Mouse (Mus musculus) hindbrain, postnatal 0 days (tissue): Measurements from ENCODE around the gene Apon. TPM values are rescaled to one million over a fixed set of nuclear protein-coding genes. Genes with fewer than 3 reads are reported as not detected.
"Not testable (repeated sequence)": the region's sequence is repeated elsewhere in the genome, so short reads cannot be mapped to it uniquely, and the experiment has no call there.

Experiments
- ATAC-seq: fragments of 200-750 bp; cut with Nextera tagmentation; 2 replicates; pipeline ENCODE4 v1.8.0; 2017; ENCODE audit warnings: mild to moderate bottlenecking, moderate TSS enrichment, moderate library complexity
- DNase-seq: peaks from one replicate; pipeline ENCODE4 v3.0.0-alpha.2; 2015; ENCODE audit warnings: low spot score
- H3K27ac ChIP-seq: fragments of 300-500 bp; sonication (generic); 2 replicates; pipeline ENCODE4 v1.5.1; 2014; ENCODE audit warnings: mild to moderate bottlenecking
- H3K27me3 ChIP-seq: fragments of 300-500 bp; sonication (generic); 2 replicates; pipeline ENCODE4 v1.6.1; 2014; ENCODE audit warnings: low read length, mixed read lengths; ENCODE audit not compliant: insufficient read depth
- H3K36me3 ChIP-seq: fragments of 300-500 bp; sonication (generic); 2 replicates; pipeline ENCODE4 v1.6.1; 2014; ENCODE audit warnings: low read length, mixed read lengths; ENCODE audit not compliant: insufficient read depth
- H3K4me1 ChIP-seq: fragments of 300-500 bp; sonication (generic); 2 replicates; pipeline ENCODE4 v1.6.1; 2014; ENCODE audit warnings: antibody characterized with exemption, low read length, mixed read lengths; ENCODE audit not compliant: insufficient read depth
- H3K4me2 ChIP-seq: fragments of 300-500 bp; sonication (generic); 2 replicates; pipeline ENCODE4 v1.6.1; 2014; ENCODE audit warnings: low read depth, mild to moderate bottlenecking, low read length, moderate library complexity, mixed read lengths
- H3K4me3 ChIP-seq: fragments of 300-500 bp; sonication (generic); 2 replicates; pipeline ENCODE4 v1.5.1; 2014; ENCODE audit warnings: low read length
- H3K9ac ChIP-seq: fragments of 300-500 bp; sonication (generic); replicated peaks from 2 replicates; pipeline ENCODE4 v1.6.1; 2014; ENCODE audit warnings: mild to moderate bottlenecking, low read length, moderate library complexity, mixed read lengths
- H3K9me3 ChIP-seq: fragments of 300-500 bp; sonication (generic); 2 replicates; pipeline ENCODE4 v1.6.1; 2016; ENCODE audit warnings: low read length, mixed read lengths
- CTCF ChIP-seq: IDR thresholded peaks from 2 replicates; pipeline ENCODE4 v1.5.1; 2016; ENCODE audit warnings: antibody characterized with exemption, control low read depth, low read depth
- WGBS: fragments of 180-500 bp; shearing (Covaris S2); extraction: QIAGEN DNeasy Blood & Tissue Kit; methylation state at CpG from one replicate; pipeline ENCODE4 v1.1.7; 2014; 5-methylcytosine and 5-hydroxymethylcytosine counted together
- polyA plus RNA-seq: library from polyadenylated mRNA; unstranded; fragments of >200 nt; fragmentation: Nextera tagmentation; extraction: Ambion mirVana; gene quantifications from 2 replicates; pipeline ENCODE4 v1.2.1, GENCODE M21; 2015
- total RNA-seq: library from RNA; depleted of rRNA; stranded (reverse); fragments of >200 nt; gene quantifications from 2 replicates; pipeline ENCODE4 v1.2.3, GENCODE M21; 2014

Gene Apon
- total and polyA plus RNA-seq, 2 experiments from 2014 or later, result not detected

DNA sequence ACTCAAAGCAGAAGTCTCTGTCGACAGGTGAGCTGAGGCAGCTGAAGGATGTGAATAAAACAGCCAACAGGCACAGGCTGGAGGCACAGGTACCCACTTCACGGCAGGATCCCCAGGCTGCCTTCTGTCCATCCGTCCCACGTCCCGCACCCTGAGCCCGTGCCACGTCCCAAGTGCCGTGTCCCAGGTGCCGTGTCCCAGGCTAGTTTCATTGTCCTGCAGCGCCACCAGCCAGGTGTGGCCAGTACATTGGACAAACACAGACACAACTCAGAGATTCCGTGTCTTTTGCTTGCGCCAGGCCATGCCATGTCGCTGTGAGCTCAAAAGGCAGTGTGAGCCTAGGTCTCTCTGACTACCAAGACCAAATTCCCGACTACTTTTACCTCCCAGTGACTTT is 27.8 kb downstream of the Apon start:
- no peak overlapping the region for H3K4me2 ChIP-seq
- H3K27me3 ChIP-seq, result no peaks in the 10 kb centered on the region
- no peak for TF ChIP-seq CTCF
- H3K36me3 ChIP-seq, result peaks cover 42% of the 10 kb centered on the region
- H3K4me1 ChIP-seq, result no peaks in the 10 kb centered on the region
- no peak for ATAC-seq
- DNase-seq, result no peak
- H3K9me3 ChIP-seq, result no peaks in the 10 kb centered on the region
- H3K9ac ChIP-seq, result no peak overlapping the region
- no peak overlapping the region for H3K4me3 ChIP-seq
- H3K27ac ChIP-seq, result no peak overlapping the region
- 92% methylated on average over 14 of the region's 14 CpGs for WGBS

DNA sequence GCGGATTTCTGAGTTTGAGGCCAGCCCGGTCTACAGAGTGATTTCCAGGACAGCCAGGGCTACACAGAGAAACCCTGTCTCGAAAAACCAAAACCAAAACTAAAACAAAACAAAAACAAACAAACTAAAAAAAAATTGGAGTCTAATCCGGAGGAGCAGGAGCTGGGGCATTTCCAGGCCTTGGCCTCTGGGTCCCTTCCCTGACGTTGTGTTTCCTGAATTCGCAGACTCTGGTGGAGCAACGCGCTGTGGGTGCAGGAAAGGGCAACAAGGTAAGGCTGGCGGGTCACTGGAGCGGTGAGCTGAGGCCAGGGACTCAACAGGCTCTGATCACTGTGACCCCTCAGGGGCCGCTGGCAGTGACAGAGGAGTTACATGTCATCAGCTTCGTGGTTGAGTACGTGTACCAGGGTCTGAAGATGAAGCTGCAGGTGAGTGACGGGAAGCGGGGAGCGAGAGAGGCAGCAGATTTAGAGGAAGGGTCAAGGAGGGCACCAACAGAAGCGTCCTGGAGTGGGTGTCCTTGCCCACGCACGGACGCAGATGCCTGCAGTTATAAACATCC is 29.1 kb downstream of the Apon start:
- Histone ChIP-seq H3K9ac (no peak overlapping the region), H3K27ac (peak overlapping the region; percentile 55; the same call in 1 of the 2 replicates), H3K36me3 (peaks cover 45% of the 10 kb centered on the region), H3K4me3 (no peak overlapping the region), H3K4me1 (no peaks in the 10 kb centered on the region), H3K27me3 (no peaks in the 10 kb centered on the region), H3K9me3 (no peaks in the 10 kb centered on the region), H3K4me2 (no peak overlapping the region)
- TF ChIP-seq CTCF, result no peak
- WGBS, result 86% methylated on average over 20 of the region's 20 CpGs
- no peak for ATAC-seq
- DNase-seq, result no peak

DNA sequence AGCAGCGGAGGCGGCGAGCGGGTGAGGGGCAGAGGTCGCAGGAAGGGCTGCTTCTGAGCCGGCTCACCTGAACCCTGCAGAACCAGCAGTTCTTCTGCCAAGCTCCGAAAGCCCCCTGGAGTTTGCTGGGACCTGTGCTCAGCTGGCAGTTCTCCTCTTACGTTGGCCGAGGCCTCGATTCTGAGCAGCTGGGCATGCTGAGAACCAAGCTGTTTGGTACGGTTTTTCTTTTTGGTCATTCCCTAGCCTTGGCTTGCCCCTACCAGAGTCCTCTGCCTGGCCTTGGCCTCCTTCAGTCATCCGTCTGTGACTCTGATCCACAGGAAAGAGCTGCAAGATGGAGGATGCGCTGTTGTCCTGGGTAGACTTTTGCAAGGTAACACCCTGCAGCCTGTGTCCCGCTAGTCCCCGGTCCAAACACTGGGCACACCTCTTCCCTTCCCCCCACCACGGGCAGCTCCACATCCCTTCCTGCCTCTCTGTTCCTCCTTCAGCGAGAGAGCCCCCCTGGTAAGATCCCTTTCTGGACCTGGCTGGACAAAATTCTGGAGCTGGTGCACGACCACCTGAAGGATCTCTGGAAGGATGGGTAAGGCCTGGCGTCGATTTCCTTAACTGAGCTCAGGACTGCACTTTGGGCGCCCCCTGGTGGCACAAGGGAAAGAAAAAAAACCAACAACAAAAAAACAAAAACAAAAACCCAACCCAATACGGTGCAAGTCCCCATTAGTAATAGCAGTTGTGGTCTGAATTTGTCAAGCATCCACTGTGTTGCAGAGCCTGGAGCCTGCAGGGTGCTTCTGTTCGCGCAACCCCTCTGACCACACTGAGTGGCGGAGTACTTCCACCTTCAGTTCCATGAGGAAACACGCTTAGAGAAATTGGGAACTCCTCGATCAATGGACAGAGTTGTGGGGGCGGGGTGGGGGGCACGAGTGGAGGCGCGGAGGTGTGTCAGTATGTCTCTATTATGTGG is 30.0 kb downstream of the Apon start:
- Histone ChIP-seq H3K27ac (peak overlapping the region; percentile 55), H3K36me3 (peaks cover 45% of the 10 kb centered on the region), H3K27me3 (no peaks in the 10 kb centered on the region), H3K4me2 (no peak overlapping the region), H3K9ac (no peak overlapping the region), H3K9me3 (no peaks in the 10 kb centered on the region), H3K4me3 (no peak overlapping the region), H3K4me1 (no peaks in the 10 kb centered on the region)
- 55% methylated on average over 31 of the region's 31 CpGs for WGBS
- ATAC-seq (peak; percentile 76), DNase-seq (peak; percentile 88)
- peak; percentile 85 for TF ChIP-seq CTCF

DNA sequence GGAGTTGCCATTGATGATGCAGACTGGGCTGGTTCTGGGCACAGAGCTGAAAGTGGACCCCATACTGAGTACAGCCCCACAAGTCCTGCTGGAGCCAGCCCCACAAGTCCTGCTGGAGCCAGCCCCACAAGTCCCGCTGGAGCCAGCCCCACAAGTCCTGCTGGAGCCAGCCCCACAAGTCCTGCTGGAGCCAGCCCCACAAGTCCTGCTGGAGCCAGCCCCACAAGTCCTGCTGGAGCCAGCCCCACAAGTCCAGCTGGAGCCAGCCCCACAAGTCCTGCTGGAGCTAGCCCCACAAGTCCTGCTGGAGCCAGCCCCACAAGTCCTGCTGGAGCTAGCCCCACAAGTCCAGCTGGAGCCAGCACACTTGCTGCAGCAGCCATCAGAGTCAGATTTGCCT is 36.7 kb downstream of the Apon start:
- DNase-seq, H3K4me3 ChIP-seq, H3K9me3 ChIP-seq, H3K27ac ChIP-seq, H3K9ac ChIP-seq, H3K4me1 ChIP-seq, H3K4me2 ChIP-seq, ATAC-seq, H3K27me3 ChIP-seq: not testable (repeated sequence)
- H3K36me3 ChIP-seq, result peaks cover 29% of the 10 kb centered on the region
- 60% methylated on average over 1 of the region's 1 CpGs for WGBS

DNA sequence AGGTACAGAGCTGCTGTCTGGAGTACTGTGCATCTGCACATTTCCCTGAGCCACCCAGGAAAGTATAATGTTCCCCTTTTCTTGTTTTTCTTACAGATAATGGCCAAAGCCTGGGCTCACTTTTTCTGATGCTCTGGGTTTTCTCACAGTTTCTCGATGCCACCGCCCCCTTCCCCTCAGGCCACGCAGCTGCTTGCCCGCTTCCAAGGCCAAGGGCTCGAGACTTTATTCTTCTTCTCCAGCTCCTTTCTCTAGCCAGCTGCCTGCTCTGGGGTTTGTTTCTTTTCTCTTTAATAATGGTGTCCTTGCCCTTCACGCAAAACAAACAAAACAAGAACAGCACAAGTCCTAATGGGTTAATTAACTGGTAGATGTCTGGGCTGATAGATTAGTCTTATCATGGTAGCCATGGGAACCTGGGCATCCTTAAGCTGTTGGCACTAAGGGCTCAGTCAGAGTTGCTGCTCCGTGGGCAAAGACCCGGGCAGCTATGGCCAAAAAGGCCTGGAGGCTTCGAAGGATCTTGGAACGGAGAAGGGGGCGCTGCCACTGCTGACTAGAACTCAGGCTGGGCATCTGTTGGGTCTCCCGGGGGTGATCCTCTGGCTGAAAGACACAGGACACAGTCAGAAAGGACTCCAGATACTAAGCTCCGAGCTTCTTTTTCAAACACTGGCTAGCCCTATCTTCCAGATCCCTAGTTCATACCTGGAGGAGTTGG is 42.6 kb downstream of the Apon start:
- Histone ChIP-seq H3K4me1 (no peaks in the 10 kb centered on the region), H3K9me3 (no peaks in the 10 kb centered on the region), H3K36me3 (peaks cover 13% of the 10 kb centered on the region), H3K4me2 (no peak overlapping the region), H3K27ac (peak overlapping the region; percentile 32; the same call in 1 of the 2 replicates), H3K27me3 (no peaks in the 10 kb centered on the region), H3K4me3 (no peak overlapping the region), H3K9ac (no peak overlapping the region)
- no peak for TF ChIP-seq CTCF
- WGBS, result 57% methylated on average over 13 of the region's 13 CpGs
- ATAC-seq (0 out of 2 replicates have a peak, but pooled peaks have one; percentile 35), DNase-seq (peak; percentile 19)

DNA sequence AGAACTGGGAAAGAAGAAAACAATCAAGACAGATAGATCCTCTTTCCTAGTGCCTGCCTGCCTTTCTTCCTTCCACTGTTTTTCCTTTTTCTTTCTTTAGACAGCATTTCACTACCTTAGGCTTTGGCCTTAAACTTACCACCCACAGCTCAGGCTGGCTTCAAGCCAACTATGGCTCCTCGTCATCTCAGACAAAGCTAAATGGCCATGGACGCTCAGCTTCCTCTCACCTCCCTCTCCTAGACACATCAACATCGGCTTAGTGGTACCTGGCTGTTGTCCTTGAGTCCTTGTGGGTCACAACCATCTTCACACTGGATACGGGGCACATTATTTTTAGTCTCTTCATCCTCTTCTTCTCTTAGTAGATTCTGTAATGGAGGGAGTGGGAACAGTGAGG is 43.3 kb downstream of the Apon start:
- Histone ChIP-seq H3K9ac (no peak overlapping the region), H3K9me3 (no peaks in the 10 kb centered on the region), H3K4me2 (no peak overlapping the region), H3K36me3 (0 out of 2 replicates have a peak, but pooled peaks cover 8% of the 10 kb centered on the region), H3K4me3 (no peak overlapping the region), H3K4me1 (peaks cover 2% of the 10 kb centered on the region; the same call in 1 of the 2 replicates), H3K27ac (peak overlapping the region; percentile 32; the same call in 1 of the 2 replicates), H3K27me3 (no peaks in the 10 kb centered on the region)
- ATAC-seq, result no peak
- WGBS, result 58% methylated on average over 4 of the region's 4 CpGs
- no peak for TF ChIP-seq CTCF
- DNase-seq, result peak; percentile 28
